Mouse (Mus musculus): ENCODE measurements at regions not wholly inside any gene's neighbourhood (a gene's known extent, or its start where the extent isn't known, plus 50 kb on each side); places are given as distances from the start of the nearest gene placed in this dataset.

DNA sequence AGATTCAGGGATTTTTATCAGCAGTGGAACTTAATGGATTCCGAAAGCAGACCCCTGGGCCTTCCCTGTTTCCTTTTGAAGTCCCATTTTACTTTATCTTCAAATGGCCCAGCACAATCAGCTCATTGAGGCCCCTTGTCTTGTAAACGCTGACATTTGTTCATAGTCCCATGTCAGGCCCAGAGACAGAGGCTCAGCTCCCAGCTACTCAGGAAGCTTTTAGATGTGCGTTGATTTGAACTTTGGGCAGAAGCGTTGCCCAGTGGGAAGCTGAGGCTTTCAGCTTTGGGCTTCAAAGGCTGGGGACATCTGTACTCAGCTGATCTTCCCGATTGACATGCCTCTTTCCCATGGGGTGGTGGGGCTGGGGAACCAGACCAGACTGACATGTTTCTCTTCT, 343.2 kb downstream of the Nuak1 start:
- TF ChIP-seq CTCF (IDR thresholded peaks at IDR 0.05; ENCODE audit: borderline replicate concordance, extremely low read depth, insufficient read depth, insufficient read length) = no peak
- no peak for TF ChIP-seq POLR2A (IDR thresholded peaks at IDR 0.05; ENCODE audit: borderline replicate concordance, extremely low read depth, insufficient read depth, insufficient read length, poor library complexity, severe bottlenecking)

Measured in brain, embryonic 14.5 days (tissue).